In the genomic region with DNA sequence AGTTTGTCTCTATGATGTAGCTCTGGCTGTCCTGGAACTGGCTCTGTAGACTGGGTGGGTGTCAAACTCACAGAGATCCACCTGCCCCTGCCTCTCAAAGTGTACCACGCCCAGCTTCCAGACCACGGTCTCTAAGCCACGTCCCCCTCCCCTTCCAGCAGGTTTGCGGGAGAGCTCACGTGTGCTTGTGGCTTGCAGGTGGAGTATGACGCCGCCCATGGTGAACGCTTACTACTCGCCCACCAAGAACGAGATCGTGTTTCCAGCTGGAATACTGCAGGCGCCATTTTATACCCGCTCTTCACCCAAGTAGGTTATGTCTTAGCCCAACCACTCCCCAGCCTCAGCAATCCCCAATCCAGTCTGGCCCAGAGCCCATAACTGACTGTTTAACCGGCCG, we compare ENCODE assay signal across 24 mouse cellular contexts.
"Had no signal": no experiment of that assay in that cellular context is flagged by ENCODE, and none has a peak within 500 bp of the region (broad histone marks: within the 10 kb centered on the region; RNA-seq: fewer than 3 reads in every experiment).

No protein-coding gene starts in this region.

- H3K4me1 ChIP-seq: embryonic facial prominence, embryonic 10.5 days; embryonic facial prominence, embryonic 12.5 days; forebrain, embryonic 10.5 days; forebrain, embryonic 12.5 days; forebrain, embryonic 13.5 days; forebrain, embryonic 15.5 days had no signal

- H3K27me3 ChIP-seq: embryonic facial prominence, embryonic 12.5 days; embryonic facial prominence, embryonic 13.5 days; embryonic facial prominence, embryonic 15.5 days; forebrain, embryonic 12.5 days; forebrain, embryonic 13.5 days; forebrain, embryonic 15.5 days had no signal

- H3K9ac ChIP-seq: embryonic facial prominence, embryonic 12.5 days; embryonic facial prominence, embryonic 13.5 days; embryonic facial prominence, embryonic 15.5 days; forebrain, embryonic 12.5 days; forebrain, embryonic 13.5 days; forebrain, embryonic 15.5 days; forebrain, postnatal 0 days had no signal

- H3K27ac ChIP-seq: embryonic facial prominence, embryonic 10.5 days; embryonic facial prominence, embryonic 12.5 days; embryonic facial prominence, embryonic 13.5 days; embryonic facial prominence, embryonic 15.5 days; forebrain, embryonic 10.5 days; forebrain, embryonic 12.5 days; forebrain, embryonic 13.5 days; forebrain, embryonic 15.5 days had no signal

- DNase-seq: cerebellum, adult 8-10 months; cerebellum, adult 9-10 months; cerebellum, adult 9-11 months; cerebellum, postnatal 10 days; cerebellum, postnatal 14 days; cerebellum, postnatal 25 days; cerebellum, postnatal 36 days; embryo, embryonic 11 days; forebrain, postnatal 0 days; gastrocnemius, postnatal 10 days; gastrocnemius, postnatal 14 days; gastrocnemius, postnatal 25 days; gastrocnemius, postnatal 36 days; heart, adult 18-20 months had no signal

- H3K4me3 ChIP-seq: embryonic facial prominence, embryonic 10.5 days; embryonic facial prominence, embryonic 12.5 days; embryonic facial prominence, embryonic 13.5 days; embryonic facial prominence, embryonic 15.5 days; erythroblast, embryonic 14.5 days; forebrain, embryonic 10.5 days; forebrain, embryonic 12.5 days; forebrain, embryonic 13.5 days; forebrain, embryonic 15.5 days; heart, embryonic 10.5 days had no signal
